Mouse (Mus musculus) CH12.LX (cell line): Measurements from ENCODE around the gene Gm17482. TPM values are rescaled to one million over a fixed set of nuclear protein-coding genes. Genes with fewer than 3 reads are reported as not detected.

Source experiments
- DNase-seq: peaks from one replicate; pipeline ENCODE4 v3.0.0-alpha.2; 2013; ENCODE audit errors: extremely low read depth
- H3K27ac ChIP-seq: 2 replicates; pipeline ENCODE4 v1.5.1; 2012; ENCODE audit warnings: low read depth, mild to moderate bottlenecking, control low read depth, moderate library complexity; ENCODE audit not compliant: insufficient read depth
- H3K27me3 ChIP-seq: replicated peaks from 2 replicates; pipeline ENCODE3; 2012; ENCODE audit warnings: inconsistent platforms
- H3K36me3 ChIP-seq, 2 experiments: replicated peaks in 1 of 2; 2 replicates each; pipeline versions ENCODE3 to v1.6.1; 2012; ENCODE audit warnings: inconsistent platforms in 1 of 2, low read length in 1 of 2, mild to moderate bottlenecking in 1 of 2, mixed read lengths in 1 of 2, moderate library complexity in 1 of 2; ENCODE audit not compliant: control insufficient read depth in 1 of 2, insufficient read depth in 1 of 2
- H3K4me1 ChIP-seq, 2 experiments: 2 replicates each; pipeline ENCODE4 v1.6.1; 2012; ENCODE audit warnings: inconsistent platforms in 1 of 2, moderate library complexity in 1 of 2; ENCODE audit not compliant: insufficient read depth in 2 of 2, control insufficient read depth in 1 of 2
- H3K4me2 ChIP-seq: 2 replicates; pipeline ENCODE4 v1.6.1; 2012; ENCODE audit warnings: low read depth, mild to moderate bottlenecking, control low read depth; ENCODE audit not compliant: poor library complexity, insufficient read depth, severe bottlenecking
- H3K4me3 ChIP-seq, 3 experiments: fragments of 150-350 bp in 1 of 3; sonication (generic) in 1 of 3; replicated peaks in 1 of 3; 2 replicates each; pipeline versions ENCODE3 to v1.5.1; 2011 to 2012; ENCODE audit warnings: low read depth in 2 of 3, low read length in 2 of 3, mild to moderate bottlenecking in 2 of 3, moderate library complexity in 2 of 3, control low read depth in 1 of 3, improper control_type of control experiment in 1 of 3, inconsistent platforms in 1 of 3, mixed read lengths in 1 of 3; ENCODE audit not compliant: poor library complexity in 1 of 3
- H3K79me2 ChIP-seq: replicated peaks from 2 replicates; pipeline ENCODE4 v1.6.1; 2012; ENCODE audit warnings: mild to moderate bottlenecking, moderate library complexity; ENCODE audit not compliant: control insufficient read depth, poor library complexity, insufficient read depth, severe bottlenecking; ENCODE audit errors: extremely low read depth
- H3K9ac ChIP-seq: 2 replicates; pipeline ENCODE4 v1.6.1; 2012; ENCODE audit warnings: low read depth, mild to moderate bottlenecking, control low read depth, moderate library complexity; ENCODE audit not compliant: insufficient read depth
- H3K9me3 ChIP-seq: replicated peaks from 2 replicates; pipeline ENCODE3; 2012; ENCODE audit warnings: low read length, inconsistent platforms, mixed read lengths
- BHLHE40 ChIP-seq: IDR thresholded peaks from 2 replicates; pipeline ENCODE4 v1.6.1; 2011; ENCODE audit warnings: mild to moderate bottlenecking, low read depth, low read length, improper control_type of control experiment
- CHD2 ChIP-seq: IDR thresholded peaks from 2 replicates; pipeline ENCODE4 v1.6.1; 2011; ENCODE audit warnings: low read length, improper control_type of control experiment
- CTCF ChIP-seq, 2 experiments: IDR thresholded peaks in 1 of 2; conservative IDR thresholded peaks in 1 of 2; 2 replicates each; pipeline ENCODE4 v1.5.1; 2011 to 2012; ENCODE audit warnings: low read depth in 2 of 2, low read length in 2 of 2, improper control_type of control experiment in 1 of 2, inconsistent platforms in 1 of 2, mild to moderate bottlenecking in 1 of 2, moderate library complexity in 1 of 2
- E2F4 ChIP-seq: IDR thresholded peaks from 2 replicates; pipeline ENCODE4 v1.6.1; 2011; ENCODE audit warnings: low read depth, low read length, improper control_type of control experiment; ENCODE audit not compliant: insufficient replicate concordance
- ELF1 ChIP-seq: IDR thresholded peaks from 2 replicates; pipeline ENCODE4 v1.6.1; 2014; ENCODE audit warnings: low read depth, mild to moderate bottlenecking, inconsistent platforms, low read length, improper control_type of control experiment
- EP300 ChIP-seq: IDR thresholded peaks from 2 replicates; pipeline ENCODE4 v1.6.1; 2011; ENCODE audit warnings: low read length, improper control_type of control experiment
- ETS1 ChIP-seq: conservative IDR thresholded peaks from 2 replicates; pipeline ENCODE4 v1.6.1; 2012; ENCODE audit warnings: low read depth, mild to moderate bottlenecking, inconsistent platforms, low read length, improper control_type of control experiment, moderate library complexity
- HCFC1 ChIP-seq: IDR thresholded peaks from 2 replicates; pipeline ENCODE4 v1.6.1; 2012; ENCODE audit warnings: low read depth, mild to moderate bottlenecking, inconsistent platforms, low read length, improper control_type of control experiment
- IRF4 ChIP-seq: IDR thresholded peaks from 2 replicates; pipeline ENCODE4 v1.6.1; 2014; ENCODE audit warnings: low read depth, mild to moderate bottlenecking, inconsistent platforms, low read length, improper control_type of control experiment
- JUN ChIP-seq: IDR thresholded peaks from 2 replicates; pipeline ENCODE4 v1.6.1; 2011; ENCODE audit warnings: low read depth, mild to moderate bottlenecking, low read length, improper control_type of control experiment, moderate library complexity; ENCODE audit not compliant: insufficient read depth
- JUND ChIP-seq: conservative IDR thresholded peaks from 2 replicates; pipeline ENCODE4 v1.6.1; 2011; ENCODE audit warnings: low read depth, low read length, improper control_type of control experiment
- MAX ChIP-seq: IDR thresholded peaks from 2 replicates; pipeline ENCODE4 v1.6.1; 2011; ENCODE audit warnings: low read length, improper control_type of control experiment
- MAZ ChIP-seq: IDR thresholded peaks from 2 replicates; pipeline ENCODE4 v1.6.1; 2012; ENCODE audit warnings: low read depth, mild to moderate bottlenecking, inconsistent platforms, low read length, improper control_type of control experiment, moderate library complexity
- MEF2A ChIP-seq: IDR thresholded peaks from 2 replicates; pipeline ENCODE4 v1.6.1; 2014; ENCODE audit warnings: low read depth, mild to moderate bottlenecking, inconsistent platforms, low read length, improper control_type of control experiment, borderline replicate concordance
- PAX5 ChIP-seq: IDR thresholded peaks from 2 replicates; pipeline ENCODE4 v1.6.1; 2012; ENCODE audit warnings: low read length, inconsistent platforms, mixed read lengths
- POLR2A ChIP-seq: IDR thresholded peaks from 2 replicates; pipeline ENCODE4 v1.6.1; 2011; ENCODE audit warnings: low read depth, mild to moderate bottlenecking, improper control_type of control experiment, low read length
- RAD21 ChIP-seq: IDR thresholded peaks from 2 replicates; pipeline ENCODE4 v1.6.1; 2011; ENCODE audit warnings: low read depth, mild to moderate bottlenecking, low read length, improper control_type of control experiment, moderate library complexity
- RCOR1 ChIP-seq: conservative IDR thresholded peaks from 2 replicates; pipeline ENCODE4 v1.6.1; 2012; ENCODE audit warnings: low read depth, mild to moderate bottlenecking, inconsistent platforms, low read length, improper control_type of control experiment
- SMC3 ChIP-seq: IDR thresholded peaks from 2 replicates; pipeline ENCODE4 v1.6.1; 2011; ENCODE audit warnings: low read depth, low read length, improper control_type of control experiment
- TBP ChIP-seq: conservative IDR thresholded peaks from 2 replicates; pipeline ENCODE4 v1.6.1; 2011; ENCODE audit warnings: low read depth, low read length, improper control_type of control experiment
- TCF12 ChIP-seq: IDR thresholded peaks from 2 replicates; pipeline ENCODE4 v1.6.1; 2014; ENCODE audit warnings: low read depth, mild to moderate bottlenecking, inconsistent platforms, low read length, improper control_type of control experiment
- UBTF ChIP-seq: IDR thresholded peaks from 2 replicates; pipeline ENCODE4 v1.6.1; 2012; ENCODE audit warnings: low read depth, mild to moderate bottlenecking, inconsistent platforms, low read length, improper control_type of control experiment, moderate library complexity
- ZC3H11A ChIP-seq: IDR thresholded peaks from 2 replicates; pipeline ENCODE4 v1.6.1; 2012; ENCODE audit warnings: low read depth, mild to moderate bottlenecking, inconsistent platforms, low read length, improper control_type of control experiment
- ZKSCAN1 ChIP-seq: IDR thresholded peaks from 2 replicates; pipeline ENCODE4 v1.6.1; 2012; ENCODE audit warnings: low read depth, inconsistent platforms, low read length, improper control_type of control experiment, borderline replicate concordance
- ZMIZ1 ChIP-seq: IDR thresholded peaks from 2 replicates; pipeline ENCODE4 v1.6.1; 2012; ENCODE audit warnings: low read depth, mild to moderate bottlenecking, inconsistent platforms, low read length, improper control_type of control experiment
- ZNF384 ChIP-seq: IDR thresholded peaks from 2 replicates; pipeline ENCODE4 v1.6.1; 2012; ENCODE audit warnings: low read depth, low read length, improper control_type of control experiment, inconsistent platforms
- dilution Hi-C: fragments of 300-500 bp; cut with MboI; formaldehyde crosslinking; loops from 2 replicates; pipeline ENCODE4 v1.14.3; 2020; ENCODE audit warnings: low sequenced_read_pairs; ENCODE audit not compliant: extremely low pct_unique_long_range_greater_than_20kb, extremely low pct_ligation_motif_present
- in situ Hi-C: fragments of 300-500 bp; cut with MboI; formaldehyde crosslinking; loops from 3 replicates; pipeline ENCODE4 v1.14.3; 2019; ENCODE audit warnings: low sequenced_read_pairs, low pct_ligation_motif_present, low pct_unique_long_range_greater_than_20kb, mixed read lengths
- polyA plus RNA-seq: library from polyadenylated mRNA; unstranded; fragments of >175 nt; gene quantifications from 2 replicates; pipeline ENCODE4 v1.2.1, GENCODE M21; 2012; ENCODE audit warnings: low read depth; ENCODE audit not compliant: insufficient read length
- total RNA-seq, 2 experiments: library from RNA; depleted of rRNA; stranded (reverse); fragments of 300-350 nt in 1 of 2; fragments of >200 nt in 1 of 2; gene quantifications; 2 replicates each; pipeline ENCODE4 v1.2.3; 2012 to 2014

Gm17482 gene
- total and polyA plus RNA-seq, 3 experiments, result not detected

- no peak for TF ChIP-seq MAX
- TF ChIP-seq ZMIZ1, result no peak
- peak; percentile 96 for TF ChIP-seq MEF2A
- no peak for TF ChIP-seq TCF12
- TF ChIP-seq CTCF (conservative IDR thresholded peaks at IDR 0.05 in 1 of 2, IDR thresholded peaks at IDR 0.05 in 1 of 2; ENCODE audit: low read depth in 2 of 2, low read length in 2 of 2), result no peak
- peak; percentile 50; the same call in 1 of the 2 replicates for TF ChIP-seq JUND
- TF ChIP-seq E2F4, result no peak
- no peak for TF ChIP-seq ZNF384
- TF ChIP-seq RCOR1, result no peak
These were observed 57.0 kb downstream of the Gm17482 start (continued) for GRCm38 (mm10) chr6:115284153-115284552.

GRCm38 (mm10) chr6:115286441-115286840, 59.3 kb downstream of the Gm17482 start:
- Histone ChIP-seq H3K9ac (no peak overlapping the region), H3K4me3 (no peak overlapping the region), H3K4me1 (peaks cover 5 to 51% of the 10 kb centered on the region in 2 experiments), H3K27me3 (no peaks in the 10 kb centered on the region), H3K4me2 (no peak overlapping the region)
- TF ChIP-seq RCOR1, result no peak
- no peak for TF ChIP-seq CHD2
- no peak for TF ChIP-seq JUN
- TF ChIP-seq TBP, result no peak
- TF ChIP-seq ZMIZ1, result no peak
- TF ChIP-seq MAZ, result no peak
- TF ChIP-seq HCFC1, result no peak
- no peak for TF ChIP-seq BHLHE40
- TF ChIP-seq EP300, result no peak
- no peak for TF ChIP-seq RAD21
- TF ChIP-seq ETS1, result no peak
- TF ChIP-seq POLR2A, result no peak
- TF ChIP-seq, all 38 proteins: peak for 0
- no peak for DNase-seq
- H3K27ac ChIP-seq, result no peak overlapping the region
- in situ Hi-C loops (no loop called here), dilution Hi-C loops (no loop called here)
- no peaks in the 10 kb centered on the region for H3K9me3 ChIP-seq
- no peaks in the 10 kb centered on the region for H3K36me3 ChIP-seq
- no peaks in the 10 kb centered on the region for H3K79me2 ChIP-seq

- in situ Hi-C loops, result no loop called here
- H3K27ac ChIP-seq, result no peak overlapping the region
- dilution Hi-C loops, result no loop called here
- H3K9ac ChIP-seq, result no peak overlapping the region
- H3K4me3 ChIP-seq, result no peak overlapping the region
- H3K79me2 ChIP-seq, result no peaks in the 10 kb centered on the region
- H3K36me3 ChIP-seq, result no peaks in the 10 kb centered on the region
- H3K9me3 ChIP-seq, result no peaks in the 10 kb centered on the region
- TF ChIP-seq ELF1 (peak; percentile 4; the same call in 1 of the 2 replicates), ZNF384 (no peak), UBTF (no peak), CTCF (conservative IDR thresholded peaks at IDR 0.05 in 1 of 2, IDR thresholded peaks at IDR 0.05 in 1 of 2; ENCODE audit: low read depth in 2 of 2, low read length in 2 of 2) (no peak), ZKSCAN1 (no peak), MEF2A (peak; percentile 46; the same call in 1 of the 2 replicates), JUN (peak; percentile 51), IRF4 (peak; percentile 89), ZMIZ1 (no peak), JUND (peak; percentile 84), PAX5 (no peak), RCOR1 (0 out of 2 replicates have a peak, but pooled peaks have one; percentile 32), E2F4 (no peak), SMC3 (no peak), ZC3H11A (no peak), EP300 (peak; percentile 87)
- TF ChIP-seq, all 38 proteins: peak for 7
- no peak overlapping the region for H3K4me2 ChIP-seq
- H3K27me3 ChIP-seq, result no peaks in the 10 kb centered on the region
- H3K4me1 ChIP-seq, result peaks cover 5 to 53% of the 10 kb centered on the region in 2 experiments
- DNase-seq, result peak; percentile 48
These were observed 61.1 kb downstream of the Gm17482 start for GRCm38 (mm10) chr6:115288223-115288622.
